ENCODE assay signal across 8 mouse cellular contexts in genomic region chr9:62340301-62341122, GRCm38 (mm10). TPM values are rescaled to one million over a fixed set of nuclear protein-coding genes. Genes with fewer than 3 reads are reported as not detected.
DNase-seq lines count a peak whose midpoint lies in the region; ATAC-seq lines count a peak whose summit lies in the region.

No protein-coding gene starts in this region.

- H3K4me3 ChIP-seq in limb, embryonic 11.5 days (ENCODE audit: low read depth, low read length): peak overlapping the region; percentile 92
- peak overlapping the region; percentile 89 for H3K4me3 ChIP-seq in stomach, embryonic 15.5 days (replicated peaks)

- ATAC-seq in limb, embryonic 11.5 days (ENCODE audit: insufficient number of reproducible peaks, low FRiP score, low TSS enrichment, low read depth): peak; percentile 23; the same call in 1 of the 2 replicates
- peak; percentile 27 for ATAC-seq in stomach, embryonic 15.5 days (ENCODE audit: insufficient read depth, low FRiP score, low read depth)

- H3K27me3 ChIP-seq in limb, embryonic 11.5 days (ENCODE audit: control insufficient read depth, insufficient read depth, low read length): no peaks in the 10 kb centered on the region
- H3K27me3 ChIP-seq in stomach, embryonic 15.5 days (replicated peaks): no peaks in the 10 kb centered on the region

- peak; percentile 53 for DNase-seq in cerebellum, adult 9-10 months
- DNase-seq in cerebellum, adult 9-11 months: no peak
- DNase-seq in right cerebral cortex, postnatal 10 days (ENCODE audit: low spot score in 2 of 2): peak; percentile 18 to 30
- no peak for DNase-seq in right cerebral cortex, postnatal 14 days
- DNase-seq in limb, embryonic 11.5 days (ENCODE audit: low spot score): no peak
- DNase-seq in ovary, postnatal 14 days (ENCODE audit: low spot score): no peak
- DNase-seq in urinary bladder, postnatal 4 days (ENCODE audit: low spot score in 2 of 2): no peak

- WGBS in limb, embryonic 11.5 days: 2% methylated on average over 48 of the region's 48 CpGs
- WGBS in stomach, embryonic 15.5 days: 1% methylated on average over 48 of the region's 48 CpGs

- H3K9me3 ChIP-seq in limb, embryonic 11.5 days (ENCODE audit: control insufficient read depth, low read length): no peaks in the 10 kb centered on the region
- no peaks in the 10 kb centered on the region for H3K9me3 ChIP-seq in stomach, embryonic 15.5 days

- H3K36me3 ChIP-seq in limb, embryonic 11.5 days (ENCODE audit: control insufficient read depth, insufficient read depth, low read length): no peaks in the 10 kb centered on the region
- H3K36me3 ChIP-seq in stomach, embryonic 15.5 days: no peaks in the 10 kb centered on the region

- H3K4me1 ChIP-seq in limb, embryonic 11.5 days (ENCODE audit: control insufficient read depth, insufficient read depth, low read length): peaks cover 7% of the 10 kb centered on the region; the same call in 1 of the 2 replicates
- peaks cover 13% of the 10 kb centered on the region for H3K4me1 ChIP-seq in stomach, embryonic 15.5 days

- H3K4me2 ChIP-seq in limb, embryonic 11.5 days (ENCODE audit: low read depth, severe bottlenecking): peak overlapping the region; percentile 78
- H3K4me2 ChIP-seq in stomach, embryonic 15.5 days: peak overlapping the region; percentile 81

- H3K9ac ChIP-seq in limb, embryonic 11.5 days (ENCODE audit: low read length): peak overlapping the region; percentile 74
- peak overlapping the region; percentile 53; the same call in 1 of the 2 replicates for H3K9ac ChIP-seq in stomach, embryonic 15.5 days

- H3K27ac ChIP-seq in limb, embryonic 11.5 days (replicated peaks; ENCODE audit: low read depth, low read length): peak overlapping the region; percentile 99; the same call in 1 of the 2 replicates
- H3K27ac ChIP-seq in stomach, embryonic 15.5 days: 0 out of 2 replicates have a peak overlapping the region, but pooled peaks have one; percentile 41

RNA-seq across cellular contexts. Expression of gene Anp32a, which starts 0.6 kb away (rescaled TPM):
- polyA plus RNA-seq in limb, embryonic 11.5 days (2014; fragmentation: Nextera tagmentation; extraction: Ambion mirVana): 209 and 223 TPM in 2 replicates
- polyA plus RNA-seq in stomach, embryonic 15.5 days (2015; fragmentation: Nextera tagmentation; extraction: Ambion mirVana): 163 and 179 TPM in 2 replicates

RNA-seq across cellular contexts. Expression of gene Spesp1, which starts 58.5 kb away (rescaled TPM):
- not detected in 2 replicates for polyA plus RNA-seq in limb, embryonic 11.5 days (2014; fragmentation: Nextera tagmentation; extraction: Ambion mirVana)
- polyA plus RNA-seq in stomach, embryonic 15.5 days (2015; fragmentation: Nextera tagmentation; extraction: Ambion mirVana): not detected in 2 replicates

Comparison
In these comparisons a context has a peak if more than half of its experiments do, and no peak if none do; other contexts are left out.
1. DNase-seq: peak in cerebellum, adult 9-10 months (single experiment) and right cerebral cortex, postnatal 10 days (2 of 2); none in cerebellum, adult 9-11 months (single experiment), right cerebral cortex, postnatal 14 days (single experiment), limb, embryonic 11.5 days (single experiment), ovary, postnatal 14 days (single experiment) and urinary bladder, postnatal 4 days (0 of 2).